Mouse (Mus musculus): Measurements from ENCODE around the gene Gart. TPM values are rescaled to one million over a fixed set of nuclear protein-coding genes. Genes with fewer than 3 reads are reported as not detected.
"Not testable (repeated sequence)": the region's sequence is repeated elsewhere in the genome, so short reads cannot be mapped to it uniquely, and the experiment has no call there.

The Gart gene
- polyA plus RNA-seq, 1 experiment from 2014 or later: 72.6 TPM

DNA sequence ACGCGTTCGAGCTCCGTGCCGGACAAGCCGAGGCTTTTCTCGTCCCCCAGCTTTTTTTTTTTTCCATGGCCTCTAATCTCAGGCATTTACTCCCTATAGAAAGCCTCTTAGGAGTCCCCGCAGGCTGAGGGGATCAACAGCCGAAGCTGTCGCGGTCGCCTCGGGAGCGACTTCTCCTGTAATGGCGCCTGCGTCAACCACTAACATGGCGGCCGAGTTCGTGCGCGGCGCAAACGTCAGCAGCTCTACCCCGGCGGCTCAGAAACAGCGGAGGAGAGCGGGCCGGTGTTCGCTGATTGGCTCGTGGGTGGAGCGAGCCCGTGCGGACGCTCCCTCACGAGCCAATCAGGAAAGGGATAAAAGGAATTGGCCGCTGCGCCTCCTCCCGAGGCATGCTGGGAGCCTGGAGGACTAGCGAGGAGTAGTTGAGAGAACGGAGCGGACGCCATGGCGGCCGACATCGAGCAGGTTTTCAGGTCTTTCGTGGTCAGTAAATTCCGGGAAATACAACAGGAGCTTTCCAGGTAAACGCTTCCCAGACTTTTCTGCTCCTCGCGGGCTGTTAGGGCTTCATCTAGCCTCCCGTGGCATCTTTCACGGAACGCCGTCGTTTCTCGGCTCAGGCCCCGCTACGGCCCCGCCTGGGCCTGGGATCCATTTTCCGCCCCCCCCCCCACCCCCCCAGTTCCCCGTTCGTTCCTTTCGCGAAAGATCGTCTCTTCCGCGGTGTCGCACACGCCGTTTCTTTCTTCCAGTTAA is 888 bp upstream of the Gart start, which contains the start of gene Son:
Gene Son (plus strand): TSS at position 46 of the 759 bp plus-strand sequence.
- peak; percentile 89 for ATAC-seq (ENCODE audit: extremely low read depth, insufficient number of reproducible peaks, low FRiP score, low TSS enrichment)
- H3K36me3 ChIP-seq: peaks cover 24% of the 10 kb centered on the region
- H3K4me3 ChIP-seq: peak within 1 kb of the TSS; percentile 90
- peak within 1 kb of the TSS; percentile 95 for H3K9ac ChIP-seq
- H3K27ac ChIP-seq (replicated peaks): peak within 1 kb of the TSS; percentile 100
- peaks cover 33% of the 10 kb centered on the region for H3K4me1 ChIP-seq
- H3K27me3 ChIP-seq (replicated peaks): no peaks in the 10 kb centered on the region
- WGBS: under 1% methylated on average over 70 of the region's 70 CpGs
- H3K9me3 ChIP-seq: no peaks in the 10 kb centered on the region
- peak within 1 kb of the TSS; percentile 98 for H3K4me2 ChIP-seq

GRCm38 (mm10) chr16:91645995-91646602 is 653 bp downstream of the Gart start:
- Histone ChIP-seq H3K27me3 (replicated peaks) (no peaks in the 10 kb centered on the region), H3K4me3 (peak overlapping the region; percentile 90), H3K4me1 (peaks cover 25% of the 10 kb centered on the region), H3K36me3 (peaks cover 26% of the 10 kb centered on the region), H3K9ac (peak overlapping the region; percentile 93), H3K4me2 (peak overlapping the region; percentile 98), H3K9me3 (no peaks in the 10 kb centered on the region), H3K27ac (replicated peaks) (peak overlapping the region; percentile 100)
- no peak for ATAC-seq (ENCODE audit: extremely low read depth, insufficient number of reproducible peaks, low FRiP score, low TSS enrichment)
- WGBS: 1% methylated on average over 11 of the region's 11 CpGs

DNA sequence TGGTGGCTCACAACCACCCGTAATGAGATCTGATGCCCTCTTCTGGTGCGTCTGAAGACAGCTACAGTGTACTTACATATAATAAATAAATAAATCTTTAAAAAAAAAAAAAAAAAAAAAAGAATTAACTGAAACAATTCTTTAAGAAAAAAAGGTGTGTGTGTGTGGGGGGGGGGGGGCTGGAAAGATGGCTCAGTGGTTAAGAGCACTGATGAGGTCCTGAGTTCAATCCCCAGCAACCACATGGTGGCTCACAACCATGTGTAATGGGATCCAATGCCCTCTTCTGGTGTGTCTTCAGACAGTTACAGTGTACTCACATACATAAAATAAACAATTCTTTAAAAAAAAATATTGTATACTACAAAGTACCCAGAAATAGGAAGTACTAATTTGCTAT is 1.3 kb downstream of the Gart start:
- not testable (repeated sequence) for H3K27me3 ChIP-seq (replicated peaks); H3K9me3 ChIP-seq; ATAC-seq (ENCODE audit: extremely low read depth, insufficient number of reproducible peaks, low FRiP score, low TSS enrichment); H3K27ac ChIP-seq (replicated peaks); H3K9ac ChIP-seq
- no CpG with 5 or more reads among the region's 2 CpGs for WGBS
- Histone ChIP-seq H3K4me1 (peaks cover 21% of the 10 kb centered on the region), H3K36me3 (peaks cover 29% of the 10 kb centered on the region), H3K4me3 (peak overlapping the region; percentile 90; the same call in 1 of the 2 replicates), H3K4me2 (peak overlapping the region; percentile 98)

- H3K9me3 ChIP-seq: no peaks in the 10 kb centered on the region
- peaks cover 34% of the 10 kb centered on the region for H3K36me3 ChIP-seq
- ATAC-seq (ENCODE audit: extremely low read depth, insufficient number of reproducible peaks, low FRiP score, low TSS enrichment): no peak
- no peak overlapping the region for H3K4me3 ChIP-seq
- no peak overlapping the region for H3K9ac ChIP-seq
- H3K4me1 ChIP-seq: peaks cover 18% of the 10 kb centered on the region
- H3K27me3 ChIP-seq (replicated peaks): no peaks in the 10 kb centered on the region
- WGBS: 86% methylated on average over 2 of the region's 2 CpGs
- no peak overlapping the region for H3K27ac ChIP-seq (replicated peaks)
- H3K4me2 ChIP-seq: no peak overlapping the region
These were observed 1.9 kb downstream of the Gart start for GRCm38 (mm10) chr16:91644901-91645300.

DNA sequence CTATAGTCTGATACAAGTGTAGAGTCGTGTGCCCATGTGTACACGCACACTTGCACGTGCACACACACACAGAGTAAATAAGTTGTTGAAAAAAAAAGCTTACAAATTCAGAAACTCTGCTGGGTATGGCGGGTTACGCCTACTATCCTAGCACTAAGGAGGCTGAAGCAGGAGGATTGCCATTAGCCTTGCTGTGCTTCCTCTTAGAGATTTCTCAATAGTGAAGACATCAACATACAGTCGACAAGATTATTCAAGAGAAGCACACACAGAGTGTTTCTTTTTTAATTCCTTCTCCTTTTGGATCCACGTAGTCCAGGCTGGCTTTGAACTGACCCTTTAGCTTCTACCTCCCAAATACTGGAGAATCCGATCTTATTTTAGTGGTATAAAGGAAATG is 6.6 kb downstream of the Gart start:
- Histone ChIP-seq H3K36me3 (peaks cover 81% of the 10 kb centered on the region), H3K9ac (no peak overlapping the region), H3K4me3 (no peak overlapping the region), H3K4me2 (no peak overlapping the region), H3K4me1 (peaks cover 5% of the 10 kb centered on the region), H3K9me3 (no peaks in the 10 kb centered on the region), H3K27me3 (replicated peaks) (no peaks in the 10 kb centered on the region), H3K27ac (replicated peaks) (no peak overlapping the region)
- WGBS: 93% methylated on average over 8 of the region's 8 CpGs
- ATAC-seq (ENCODE audit: extremely low read depth, insufficient number of reproducible peaks, low FRiP score, low TSS enrichment): no peak

DNA sequence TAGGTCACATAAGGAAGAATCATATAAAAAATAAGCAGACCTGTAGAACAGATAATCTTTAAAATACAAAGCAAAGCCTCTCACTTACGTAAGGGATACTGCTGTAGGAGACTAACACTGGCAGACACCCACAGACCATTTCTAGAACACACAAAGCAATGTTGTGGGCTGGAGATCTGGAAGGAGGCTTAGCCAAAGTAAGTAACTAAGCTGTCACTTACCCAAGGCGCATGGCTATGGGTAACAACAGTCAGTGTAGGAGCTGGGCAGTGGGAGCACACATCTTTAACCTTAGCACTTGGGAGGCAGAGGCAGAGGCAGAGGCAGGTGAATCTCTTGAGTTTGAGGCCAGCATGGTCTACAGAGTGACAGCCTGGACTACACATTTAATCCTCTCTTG is 7.1 kb downstream of the Gart start:
- Histone ChIP-seq H3K36me3 (peaks cover 86% of the 10 kb centered on the region), H3K27ac (replicated peaks) (no peak overlapping the region), H3K4me2 (no peak overlapping the region), H3K4me3 (no peak overlapping the region), H3K9ac (no peak overlapping the region), H3K4me1 (peaks cover under 1% of the 10 kb centered on the region), H3K9me3 (no peaks in the 10 kb centered on the region), H3K27me3 (replicated peaks) (no peaks in the 10 kb centered on the region)
- 92% methylated on average over 2 of the region's 2 CpGs for WGBS
- no peak for ATAC-seq (ENCODE audit: extremely low read depth, insufficient number of reproducible peaks, low FRiP score, low TSS enrichment)

- H3K4me3 ChIP-seq: no peak overlapping the region
- no peaks in the 10 kb centered on the region for H3K4me1 ChIP-seq
- ATAC-seq (ENCODE audit: extremely low read depth, insufficient number of reproducible peaks, low FRiP score, low TSS enrichment): no peak
- H3K9ac ChIP-seq: no peak overlapping the region
- H3K27ac ChIP-seq (replicated peaks): no peak overlapping the region
- H3K9me3 ChIP-seq: no peaks in the 10 kb centered on the region
- H3K36me3 ChIP-seq: peaks cover 90% of the 10 kb centered on the region
- 92% methylated on average over 5 of the region's 5 CpGs for WGBS
- H3K4me2 ChIP-seq: no peak overlapping the region
- no peaks in the 10 kb centered on the region for H3K27me3 ChIP-seq (replicated peaks)
These were observed 7.6 kb downstream of the Gart start for GRCm38 (mm10) chr16:91639161-91639560.

GRCm38 (mm10) chr16:91633641-91634040 is 13.1 kb downstream of the Gart start:
- whole genome bisulfite sequencing: 86% methylated on average over 12 of the region's 12 CpGs

GRCm38 (mm10) chr16:91632940-91633339 is 13.8 kb downstream of the Gart start:
- Histone ChIP-seq H3K4me2 (no peak overlapping the region), H3K27me3 (replicated peaks) (no peaks in the 10 kb centered on the region), H3K4me3 (no peak overlapping the region), H3K9me3 (no peaks in the 10 kb centered on the region), H3K36me3 (peaks cover 99% of the 10 kb centered on the region), H3K4me1 (no peaks in the 10 kb centered on the region), H3K9ac (no peak overlapping the region), H3K27ac (replicated peaks) (no peak overlapping the region)
- 95% methylated on average over 7 of the region's 7 CpGs for WGBS
- no peak for ATAC-seq (ENCODE audit: extremely low read depth, insufficient number of reproducible peaks, low FRiP score, low TSS enrichment)

More at GRCm38 (mm10) chr16:91633641-91634040, 13.1 kb downstream of the Gart start:
- Histone ChIP-seq H3K27me3 (replicated peaks) (no peaks in the 10 kb centered on the region), H3K36me3 (peaks cover 99% of the 10 kb centered on the region), H3K9me3 (no peaks in the 10 kb centered on the region), H3K4me2 (no peak overlapping the region), H3K4me1 (no peaks in the 10 kb centered on the region), H3K27ac (replicated peaks) (no peak overlapping the region), H3K9ac (no peak overlapping the region), H3K4me3 (no peak overlapping the region)
- no peak for ATAC-seq (ENCODE audit: extremely low read depth, insufficient number of reproducible peaks, low FRiP score, low TSS enrichment)

- no peak for ATAC-seq (ENCODE audit: extremely low read depth, insufficient number of reproducible peaks, low FRiP score, low TSS enrichment)
- Histone ChIP-seq H3K9me3 (no peaks in the 10 kb centered on the region), H3K27ac (replicated peaks) (no peak overlapping the region), H3K9ac (no peak overlapping the region), H3K27me3 (replicated peaks) (no peaks in the 10 kb centered on the region), H3K36me3 (peaks cover 99% of the 10 kb centered on the region), H3K4me3 (no peak overlapping the region), H3K4me1 (no peaks in the 10 kb centered on the region), H3K4me2 (no peak overlapping the region)
- 72% methylated on average over 5 of the region's 5 CpGs for WGBS
These were observed 14.3 kb downstream of the Gart start for GRCm38 (mm10) chr16:91632439-91632838.

GRCm38 (mm10) chr16:91630584-91630983 is 16.2 kb downstream of the Gart start:
- no peak for ATAC-seq (ENCODE audit: extremely low read depth, insufficient number of reproducible peaks, low FRiP score, low TSS enrichment)
- no peaks in the 10 kb centered on the region for H3K27me3 ChIP-seq (replicated peaks)
- H3K9me3 ChIP-seq: no peaks in the 10 kb centered on the region
- no peak overlapping the region for H3K9ac ChIP-seq
- H3K27ac ChIP-seq (replicated peaks): no peak overlapping the region
- H3K4me3 ChIP-seq: no peak overlapping the region
- 64% methylated on average over 1 of the region's 1 CpGs for WGBS
- peaks cover 98% of the 10 kb centered on the region for H3K36me3 ChIP-seq
- no peak overlapping the region for H3K4me2 ChIP-seq
- H3K4me1 ChIP-seq: no peaks in the 10 kb centered on the region

GRCm38 (mm10) chr16:91629749-91630148 is 17.0 kb downstream of the Gart start:
- no peak overlapping the region for H3K27ac ChIP-seq (replicated peaks)
- no peak overlapping the region for H3K4me3 ChIP-seq
- H3K9ac ChIP-seq: no peak overlapping the region
- no peaks in the 10 kb centered on the region for H3K9me3 ChIP-seq
- no peaks in the 10 kb centered on the region for H3K4me1 ChIP-seq
- WGBS: 92% methylated on average over 4 of the region's 4 CpGs
- no peaks in the 10 kb centered on the region for H3K27me3 ChIP-seq (replicated peaks)
- H3K36me3 ChIP-seq: peaks cover 98% of the 10 kb centered on the region
- no peak for ATAC-seq (ENCODE audit: extremely low read depth, insufficient number of reproducible peaks, low FRiP score, low TSS enrichment)
- H3K4me2 ChIP-seq: no peak overlapping the region

Measured in heart, embryonic 13.5 days (tissue).